Mouse (Mus musculus) E14TG2a.4 (cell line): ENCODE measurements around the gene Pogk.

Experiments
- CTCF ChIP-seq: conservative IDR thresholded peaks from 2 replicates; pipeline ENCODE4 v1.5.1; 2014; ENCODE audit warnings: low read length
- NANOG ChIP-seq: IDR thresholded peaks from 2 replicates; pipeline ENCODE4 v1.6.1; 2014; ENCODE audit warnings: borderline replicate concordance, low read length, mixed read lengths

- TF ChIP-seq CTCF, result no peak
- no peak for TF ChIP-seq NANOG
Measured at GRCm38 (mm10) chr1:166382626-166383025, 27.0 kb downstream of the Pogk start.
